Mouse (Mus musculus) heart, embryonic 12.5 days (tissue): ENCODE measurements at regions not wholly inside any gene's neighbourhood (a gene's known extent, or its start where the extent isn't known, plus 50 kb on each side); places are given as distances from the start of the nearest gene placed in this dataset.

Source experiments
- ATAC-seq: fragments of 200-750 bp; cut with Nextera tagmentation; 2 replicates; pipeline ENCODE4 v1.8.0; 2017; ENCODE audit warnings: moderate TSS enrichment, moderate library complexity; ENCODE audit not compliant: insufficient number of reproducible peaks, low FRiP score
- H3K27ac ChIP-seq: fragments of 300-500 bp; sonication (generic); 2 replicates; pipeline ENCODE4 v1.5.1; 2016; ENCODE audit warnings: mild to moderate bottlenecking, moderate library complexity; ENCODE audit not compliant: poor library complexity, severe bottlenecking
- H3K27me3 ChIP-seq: fragments of 300-500 bp; sonication (generic); replicated peaks from 2 replicates; pipeline ENCODE4 v1.6.1; 2016; ENCODE audit warnings: mild to moderate bottlenecking, moderate library complexity
- H3K36me3 ChIP-seq: fragments of 300-500 bp; sonication (generic); 2 replicates; pipeline ENCODE4 v1.6.1; 2016; ENCODE audit warnings: mild to moderate bottlenecking, moderate library complexity
- H3K4me1 ChIP-seq: fragments of 300-500 bp; sonication (generic); replicated peaks from 2 replicates; pipeline ENCODE4 v1.6.1; 2016; ENCODE audit warnings: mild to moderate bottlenecking
- H3K4me2 ChIP-seq: fragments of 300-500 bp; sonication (generic); 2 replicates; pipeline ENCODE4 v1.6.1; 2016; ENCODE audit warnings: mild to moderate bottlenecking, moderate library complexity
- H3K4me3 ChIP-seq: fragments of 300-500 bp; sonication (generic); 2 replicates; pipeline ENCODE4 v1.5.1; 2016; ENCODE audit warnings: mild to moderate bottlenecking
- H3K9ac ChIP-seq: fragments of 300-500 bp; sonication (generic); 2 replicates; pipeline ENCODE4 v1.6.1; 2016; ENCODE audit warnings: mild to moderate bottlenecking, moderate library complexity
- H3K9me3 ChIP-seq: fragments of 300-500 bp; sonication (generic); replicated peaks from 2 replicates; pipeline ENCODE4 v1.6.1; 2016; ENCODE audit warnings: mild to moderate bottlenecking, moderate library complexity
- whole genome bisulfite sequencing: fragments of 180-500 bp; shearing (Covaris S2); methylation state at CpG from one replicate; pipeline ENCODE4 v1.1.7; 2016; 5-methylcytosine and 5-hydroxymethylcytosine counted together

DNA sequence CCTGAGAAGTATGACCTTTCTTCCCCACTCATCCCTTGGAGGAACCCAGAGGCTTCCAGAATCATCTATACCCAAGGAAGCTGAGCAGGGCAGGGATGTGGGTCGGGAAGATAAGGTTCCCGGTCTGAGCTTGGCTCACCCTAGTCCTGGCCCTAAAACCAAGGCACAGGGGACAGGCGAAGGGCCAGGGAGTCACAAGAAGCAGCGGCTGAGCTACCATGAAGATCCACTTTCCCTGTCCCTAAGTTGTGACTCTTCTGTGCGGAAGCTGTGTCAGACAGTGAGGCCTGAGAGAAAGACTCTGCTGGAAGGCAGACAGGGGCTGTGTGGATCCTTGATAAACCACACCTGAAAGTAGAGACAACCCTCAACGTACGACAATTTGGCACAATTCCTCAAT, 64.1 kb upstream of the Runx3 start:
- Histone ChIP-seq H3K27me3 (peaks cover 4% of the 10 kb centered on the region), H3K9me3 (peaks cover 9% of the 10 kb centered on the region), H3K36me3 (no peaks in the 10 kb centered on the region), H3K4me3 (no peak overlapping the region), H3K4me1 (peaks cover 6% of the 10 kb centered on the region), H3K4me2 (no peak overlapping the region), H3K27ac (no peak overlapping the region), H3K9ac (no peak overlapping the region)
- ATAC-seq: no peak
- WGBS: 87% methylated on average over 7 of the region's 7 CpGs

DNA sequence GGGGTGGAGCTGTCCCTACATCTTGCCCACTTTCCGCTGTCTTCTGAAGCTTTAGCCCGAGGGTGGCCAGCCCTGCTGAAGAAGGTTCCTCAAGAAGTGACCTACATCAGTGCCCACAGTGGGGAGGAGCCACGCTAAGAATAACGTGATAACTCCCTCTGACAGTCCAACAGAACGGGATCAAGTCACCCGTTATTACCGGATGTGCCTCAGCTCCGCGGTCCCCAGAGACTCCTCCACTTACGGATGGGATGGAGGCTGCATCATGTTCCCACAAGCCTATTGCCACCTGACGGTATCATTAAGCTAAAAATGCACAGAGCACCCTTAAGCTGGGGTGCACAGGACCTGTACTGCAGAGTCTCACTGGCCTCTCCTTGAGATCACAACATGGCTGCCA, 63.2 kb upstream of the Runx3 start:
- H3K27ac ChIP-seq: no peak overlapping the region
- H3K9me3 ChIP-seq: peaks cover 9% of the 10 kb centered on the region
- no peak overlapping the region for H3K9ac ChIP-seq
- H3K27me3 ChIP-seq: peaks cover 4% of the 10 kb centered on the region; the same call in 1 of the 2 replicates
- no peak overlapping the region for H3K4me2 ChIP-seq
- no peak for ATAC-seq
- WGBS: 80% methylated on average over 11 of the region's 11 CpGs
- no peaks in the 10 kb centered on the region for H3K36me3 ChIP-seq
- peaks cover 8% of the 10 kb centered on the region for H3K4me1 ChIP-seq
- no peak overlapping the region for H3K4me3 ChIP-seq

DNA sequence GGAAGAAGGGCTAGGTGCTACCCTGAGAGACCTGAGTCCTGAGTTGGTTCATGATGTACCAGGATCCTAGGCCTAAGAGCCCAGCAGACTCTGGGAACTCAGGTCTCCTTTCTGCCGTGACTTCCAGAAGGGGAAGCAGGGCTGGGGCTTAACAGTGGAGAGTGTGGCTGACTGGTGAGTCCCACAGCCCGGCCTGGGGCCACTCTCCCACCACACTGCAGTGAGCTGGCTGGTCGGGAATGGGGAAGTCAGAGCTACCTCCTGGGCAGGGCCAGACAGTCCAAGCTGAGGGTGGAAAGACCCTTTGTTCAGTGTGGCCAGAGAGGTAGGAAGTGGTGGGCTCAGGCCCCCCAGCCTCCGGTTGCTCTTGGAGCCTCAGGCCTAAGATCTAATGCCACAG, 61.6 kb upstream of the Runx3 start:
- Histone ChIP-seq H3K4me2 (no peak overlapping the region), H3K36me3 (no peaks in the 10 kb centered on the region), H3K27ac (no peak overlapping the region), H3K27me3 (peaks cover 4% of the 10 kb centered on the region; the same call in 1 of the 2 replicates), H3K9me3 (no peaks in the 10 kb centered on the region), H3K4me1 (peaks cover 8% of the 10 kb centered on the region), H3K4me3 (no peak overlapping the region), H3K9ac (no peak overlapping the region)
- 69% methylated on average over 4 of the region's 4 CpGs for WGBS
- ATAC-seq: no peak

DNA sequence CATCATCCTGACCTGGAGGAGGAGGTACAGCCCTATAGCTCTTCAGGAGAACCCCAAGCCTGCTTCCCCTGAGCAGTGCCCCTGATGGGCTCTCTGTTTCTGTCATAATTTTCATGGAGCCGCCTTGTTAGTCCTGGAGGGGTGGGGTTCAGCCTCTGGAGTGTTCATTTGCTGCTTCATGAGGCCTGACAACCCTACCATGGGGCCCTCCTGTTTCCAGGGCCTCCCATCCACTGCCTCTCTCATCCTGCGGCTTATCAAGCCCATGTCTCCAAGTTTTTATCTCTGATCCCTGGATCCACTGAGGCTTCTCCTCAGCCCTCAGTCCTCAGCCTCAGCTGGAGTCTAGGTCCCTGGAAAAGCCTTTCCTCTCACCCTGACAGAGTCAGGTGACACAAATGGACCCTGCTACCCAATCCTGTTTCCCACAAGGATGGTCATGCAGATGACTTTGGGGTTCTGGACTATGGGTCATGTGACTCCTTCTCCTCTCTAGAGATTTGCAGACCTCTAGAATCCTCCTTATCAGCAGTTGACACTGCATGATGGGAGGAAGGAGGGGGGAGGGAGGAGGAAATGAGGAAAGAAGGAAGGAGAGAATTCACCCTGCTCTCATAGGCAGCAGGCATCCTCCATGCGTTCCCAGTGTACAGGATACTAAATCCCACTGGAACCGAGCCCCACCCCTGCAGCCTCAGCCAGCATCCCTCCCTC, 59.3 kb upstream of the Runx3 start:
- Histone ChIP-seq H3K4me3 (no peak overlapping the region), H3K27me3 (peaks cover 13% of the 10 kb centered on the region; the same call in 1 of the 2 replicates), H3K36me3 (no peaks in the 10 kb centered on the region), H3K9ac (no peak overlapping the region), H3K4me2 (no peak overlapping the region), H3K9me3 (no peaks in the 10 kb centered on the region), H3K27ac (no peak overlapping the region), H3K4me1 (peaks cover 9% of the 10 kb centered on the region)
- 39% methylated on average over 4 of the region's 4 CpGs for WGBS
- ATAC-seq: no peak

DNA sequence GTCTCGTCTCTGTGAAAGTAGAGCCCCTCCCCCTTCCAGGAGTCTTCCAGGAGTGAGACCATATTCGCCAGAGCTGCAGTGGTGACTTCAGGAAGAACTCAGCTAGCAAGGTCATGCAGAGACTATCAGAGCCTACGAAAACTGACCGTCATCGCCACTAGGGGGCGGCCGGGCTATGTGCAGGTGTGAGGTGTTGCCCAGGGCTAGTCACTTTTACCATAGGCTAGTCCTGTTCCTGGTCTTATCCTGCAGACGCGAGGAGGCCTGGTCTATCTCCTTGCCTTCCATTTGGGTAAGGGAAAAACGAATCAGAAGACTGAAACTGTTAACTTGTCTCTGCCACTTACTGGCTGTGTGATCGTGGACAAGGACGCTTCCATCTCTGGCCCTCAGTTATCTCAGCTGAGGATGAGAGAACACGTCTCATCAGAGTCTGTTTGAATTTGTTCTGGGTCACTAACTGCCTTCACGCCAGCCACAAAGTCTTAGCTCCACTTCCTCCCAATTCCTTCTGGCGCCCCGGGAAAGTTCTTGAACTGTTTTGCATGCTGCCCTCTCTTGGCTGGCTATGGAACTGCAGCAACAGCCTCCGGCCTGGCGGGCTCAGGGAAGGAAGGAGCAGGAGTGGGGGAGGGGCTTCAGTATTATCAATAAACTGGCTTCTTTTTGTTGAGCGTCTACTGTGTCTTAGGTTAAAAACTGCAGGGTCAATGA, 53.5 kb upstream of the Runx3 start:
- H3K4me2 ChIP-seq: peak overlapping the region; percentile 45
- 7% methylated on average over 19 of the region's 19 CpGs for WGBS
- H3K36me3 ChIP-seq: no peaks in the 10 kb centered on the region
- no peak overlapping the region for H3K4me3 ChIP-seq
- H3K9ac ChIP-seq: no peak overlapping the region
- ATAC-seq: peak; percentile 61; the same call in 1 of the 2 replicates
- peaks cover 7% of the 10 kb centered on the region; the same call in 1 of the 2 replicates for H3K4me1 ChIP-seq
- 0 out of 2 replicates have a peak, but pooled peaks cover 20% of the 10 kb centered on the region for H3K27me3 ChIP-seq
- H3K27ac ChIP-seq: no peak overlapping the region
- no peaks in the 10 kb centered on the region for H3K9me3 ChIP-seq

DNA sequence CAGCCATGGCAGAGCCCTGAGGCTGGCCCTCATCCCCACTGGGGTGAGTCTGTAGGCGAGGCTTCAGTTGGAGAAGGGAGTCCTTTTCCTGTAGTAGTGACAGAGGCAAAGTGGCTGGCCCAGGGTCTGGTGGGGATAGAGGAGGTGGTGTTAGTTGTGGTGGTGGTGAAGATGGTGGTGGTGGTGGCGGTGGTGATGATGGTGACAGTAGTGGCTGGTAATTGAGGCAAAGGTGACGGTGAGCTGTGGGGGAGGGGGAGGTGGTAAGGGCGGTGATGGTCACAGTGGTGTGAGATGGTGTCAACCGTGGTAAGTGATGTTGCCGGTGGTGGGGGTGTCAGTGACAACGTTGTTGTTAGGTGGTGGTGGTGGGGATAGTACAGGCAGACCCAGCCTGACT, 52.6 kb upstream of the Runx3 start:
- no peaks in the 10 kb centered on the region for H3K9me3 ChIP-seq
- no peak overlapping the region for H3K9ac ChIP-seq
- 0 out of 2 replicates have a peak, but pooled peaks cover 20% of the 10 kb centered on the region for H3K27me3 ChIP-seq
- no peak overlapping the region for H3K4me2 ChIP-seq
- peaks cover 9% of the 10 kb centered on the region for H3K4me1 ChIP-seq
- 73% methylated on average over 7 of the region's 7 CpGs for WGBS
- ATAC-seq: no peak
- H3K36me3 ChIP-seq: no peaks in the 10 kb centered on the region
- H3K27ac ChIP-seq: no peak overlapping the region
- no peak overlapping the region for H3K4me3 ChIP-seq

DNA sequence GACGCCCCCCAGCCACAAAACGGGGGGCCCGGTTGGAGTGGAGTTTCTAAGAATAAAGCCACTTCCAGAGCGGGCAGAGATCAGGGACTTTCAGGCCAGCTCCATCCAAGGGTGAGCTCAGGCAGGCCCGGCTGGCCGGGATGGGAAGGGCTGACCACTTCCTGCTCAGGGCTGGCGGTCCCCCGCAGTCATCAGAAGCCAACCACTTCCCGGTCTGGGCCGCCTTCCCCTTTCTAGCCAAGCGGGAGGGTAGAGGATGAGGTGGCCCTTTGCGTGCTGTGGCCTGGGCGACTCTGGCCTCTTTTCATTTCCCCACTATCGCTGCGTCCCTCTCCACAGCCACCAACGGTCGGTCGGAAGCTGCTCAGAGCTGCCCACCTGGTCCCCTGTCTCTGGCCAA, 50.6 kb upstream of the Runx3 start:
- H3K27ac ChIP-seq: no peak overlapping the region
- H3K4me2 ChIP-seq: no peak overlapping the region
- H3K9me3 ChIP-seq: no peaks in the 10 kb centered on the region
- no peaks in the 10 kb centered on the region for H3K36me3 ChIP-seq
- 0 out of 2 replicates have a peak, but pooled peaks cover 27% of the 10 kb centered on the region for H3K27me3 ChIP-seq
- no peak overlapping the region for H3K4me3 ChIP-seq
- WGBS: 66% methylated on average over 18 of the region's 18 CpGs
- no peak for ATAC-seq
- H3K4me1 ChIP-seq: peaks cover 12% of the 10 kb centered on the region
- no peak overlapping the region for H3K9ac ChIP-seq
